Mouse (Mus musculus): Measurements from ENCODE around the gene Galntl6.

DNA sequence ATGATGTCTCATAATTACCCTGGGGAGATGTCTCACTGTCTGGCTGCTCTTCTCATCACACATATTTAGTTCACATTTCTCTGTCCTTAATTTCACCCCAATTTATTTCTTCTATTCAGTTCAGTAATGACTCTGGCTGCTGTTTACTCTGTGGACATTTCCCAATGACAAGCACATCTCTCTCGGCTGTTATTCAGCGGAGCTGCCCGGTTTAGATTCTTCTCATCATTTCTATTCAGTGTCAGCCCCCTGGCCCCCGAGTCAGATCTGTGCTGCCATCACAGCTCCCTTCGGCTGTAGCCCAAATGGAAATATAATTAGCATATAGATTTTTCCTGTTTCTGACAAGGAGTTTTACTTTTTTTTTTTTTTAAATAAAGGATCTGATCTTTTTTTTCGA, 1158.4 kb downstream of the Galntl6 start:
- TF ChIP-seq MYOG (IDR thresholded peaks at IDR 0.05; ENCODE audit: control insufficient read depth in 1 of 3, insufficient read depth in 1 of 3, insufficient read length in 2 of 3, low read depth in 2 of 3) (no peak), CEBPB (IDR thresholded peaks at IDR 0.05; ENCODE audit: insufficient read depth, poor library complexity, severe bottlenecking) (no peak), MAX (IDR thresholded peaks at IDR 0.05; ENCODE audit: low read depth) (no peak)

All from myocyte (in vitro differentiated cells).